Mouse (Mus musculus): ENCODE measurements around the gene Ncs1.

GRCm38 (mm10) chr2:31298814-31299213 lies 53.2 kb downstream of the Ncs1 start:
- TF ChIP-seq CTCF (IDR thresholded peaks at IDR 0.05; ENCODE audit: low read depth, low read length) = no peak
- no peak for TF ChIP-seq POLR2A (IDR thresholded peaks at IDR 0.05; ENCODE audit: extremely low read depth, insufficient read depth, low read length)

Data from liver, adult 2 months (tissue).